Mouse (Mus musculus): ENCODE results near the gene Fkbp1a. TPM values are rescaled to one million over a fixed set of nuclear protein-coding genes. Genes with fewer than 3 reads are reported as not detected.
A peak's percentile ranks its signal among the peaks of the same experiment; 100 is the strongest.

The Fkbp1a gene
- total RNA-seq (2021), result 100 to 1,000 TPM; 453 to 456 TPM

GRCm38 (mm10) chr2:151542323-151543062, at the start of gene Fkbp1a:
TSS of gene Fkbp1a (plus strand) at chr2:151542483.
- peak; percentile 99 for DNase-seq

- DNase-seq, result peak; percentile 99
Observed at GRCm38 (mm10) chr2:151494035-151494803, 48.1 kb upstream of the Fkbp1a start, which contains the start of gene Nsfl1c. TSS of gene Nsfl1c (plus strand) at chr2:151494182.

- DNase-seq, result no peak
Observed at GRCm38 (mm10) chr2:151498358-151498757, 43.9 kb upstream of the Fkbp1a start.

GRCm38 (mm10) chr2:151500442-151501007, 41.8 kb upstream of the Fkbp1a start:
- DNase-seq, result no peak

GRCm38 (mm10) chr2:151504226-151504625, 38.1 kb upstream of the Fkbp1a start:
- DNase-seq, result no peak

GRCm38 (mm10) chr2:151512199-151512598, 30.1 kb upstream of the Fkbp1a start:
- DNase-seq, result peak; percentile 83

- DNase-seq, result no peak
Observed at GRCm38 (mm10) chr2:151513525-151514285, 28.6 kb upstream of the Fkbp1a start.

- DNase-seq, result no peak
Observed at GRCm38 (mm10) chr2:151519000-151519399, 23.3 kb upstream of the Fkbp1a start.

- DNase-seq, result no peak
Observed at GRCm38 (mm10) chr2:151524324-151525041, 17.8 kb upstream of the Fkbp1a start.

GRCm38 (mm10) chr2:151525520-151525919, 16.8 kb upstream of the Fkbp1a start:
- no peak for DNase-seq

- DNase-seq, result no peak
Observed at GRCm38 (mm10) chr2:151528066-151528465, 14.2 kb upstream of the Fkbp1a start.

GRCm38 (mm10) chr2:151529169-151529568, 13.1 kb upstream of the Fkbp1a start:
- DNase-seq, result no peak

- DNase-seq, result no peak
Observed at GRCm38 (mm10) chr2:151530378-151531230, 11.7 kb upstream of the Fkbp1a start.

- DNase-seq, result no peak
Observed at GRCm38 (mm10) chr2:151533632-151534031, 8.7 kb upstream of the Fkbp1a start.

- no peak for DNase-seq
Observed at GRCm38 (mm10) chr2:151535961-151536617, 6.2 kb upstream of the Fkbp1a start.

- DNase-seq, result peak; percentile 65
Observed at GRCm38 (mm10) chr2:151536618-151536974, 5.7 kb upstream of the Fkbp1a start.

GRCm38 (mm10) chr2:151538646-151539045, 3.6 kb upstream of the Fkbp1a start:
- DNase-seq, result no peak

- peak; percentile 66 for DNase-seq
Observed at GRCm38 (mm10) chr2:151543063-151543895, 996 bp downstream of the Fkbp1a start.

GRCm38 (mm10) chr2:151544673-151545072, 2.4 kb downstream of the Fkbp1a start:
- DNase-seq, result no peak
